Mouse (Mus musculus): Measurements from ENCODE around the gene Tgif2.
"Not testable (repeated sequence)": the region's sequence is repeated elsewhere in the genome, so short reads cannot be mapped to it uniquely, and the experiment has no call there.

DNA sequence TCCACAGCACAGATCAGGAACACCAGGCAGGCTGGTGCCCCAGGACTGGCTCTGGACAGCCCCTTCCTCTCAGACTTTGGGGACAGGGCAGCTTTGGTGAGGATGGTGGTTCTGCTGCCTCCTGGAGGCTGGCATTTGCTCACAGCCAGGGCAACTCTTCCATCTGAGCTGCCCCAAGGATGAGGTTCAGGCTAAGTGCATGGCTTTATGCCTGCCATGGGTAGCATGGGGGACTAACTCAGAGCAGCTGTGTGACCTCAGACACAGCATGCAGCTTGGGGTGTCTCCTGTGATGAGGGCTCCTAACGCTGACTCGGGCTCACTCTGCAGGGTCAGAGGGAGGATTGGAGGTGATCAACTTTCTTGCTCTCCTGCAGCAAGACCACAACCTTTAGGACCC lies 45.9 kb downstream of the Tgif2 start:
- not testable (repeated sequence) for TF ChIP-seq POLR2A (IDR thresholded peaks at IDR 0.05; ENCODE audit: borderline replicate concordance, control insufficient read depth, low read depth, low read length); CTCF (IDR thresholded peaks at IDR 0.05; ENCODE audit: control insufficient read depth, insufficient read depth, low read length)
